Mouse (Mus musculus): ENCODE results near the gene Olfr1276. TPM values are rescaled to one million over a fixed set of nuclear protein-coding genes. Genes with fewer than 3 reads are reported as not detected.

Gene Olfr1276
- not detected for total RNA-seq (2021)
- long read RNA-seq, experiment 1, result 0 reads
- long read RNA-seq, experiment 2, result 0 reads

GRCm38 (mm10) chr2:111254216-111254615 lies at the start of gene Olfr1276:
Gene Olfr1276 (plus strand): TSS chr2:111254516.
- DNase-seq, result no peak

GRCm38 (mm10) chr2:111229502-111229901 lies 24.8 kb upstream of the Olfr1276 start, which contains the start of gene 4930430A15Rik:
Gene 4930430A15Rik (minus strand): TSS chr2:111229602.
- no peak for DNase-seq

GRCm38 (mm10) chr2:111235186-111235585 lies 19.1 kb upstream of the Olfr1276 start, which contains the start of gene Olfr1275:
Gene Olfr1275 (minus strand): TSS chr2:111235286.
- DNase-seq, result no peak

GRCm38 (mm10) chr2:111274006-111274405 lies 19.7 kb downstream of the Olfr1276 start, which contains the start of gene Olfr1277:
Gene Olfr1277 (minus strand): TSS chr2:111274106.
- no peak for DNase-seq

- no peak for DNase-seq
Observed at GRCm38 (mm10) chr2:111289836-111290235, 35.5 kb downstream of the Olfr1276 start, which contains the start of gene Olfr1278. Gene Olfr1278 (plus strand): TSS chr2:111290136.

- DNase-seq, result no peak
Observed at GRCm38 (mm10) chr2:111298541-111298940, 44.2 kb downstream of the Olfr1276 start.

GRCm38 (mm10) chr2:111300374-111300773 lies 46.1 kb downstream of the Olfr1276 start, which contains the start of gene Olfr1279:
Gene Olfr1279 (plus strand): TSS chr2:111300635.
- no peak for DNase-seq

Other genes starting within 250 kb of the Olfr1276 start
- gene Gm13941, start 148.5 kb upstream of the Olfr1276 start, total RNA-seq (2021), result not detected
- not detected for gene Gm15130, start 101.6 kb upstream of the Olfr1276 start, total RNA-seq (2021)
- gene 4930430A15Rik, start 24.9 kb upstream of the Olfr1276 start, total RNA-seq (2021), result not detected
- not detected for gene Olfr1275, start 19.2 kb upstream of the Olfr1276 start, total RNA-seq (2021)
- not detected for gene Olfr1277, start 19.6 kb downstream of the Olfr1276 start, total RNA-seq (2021)
- not detected for gene Olfr1278, start 35.6 kb downstream of the Olfr1276 start, total RNA-seq (2021)
- not detected for gene Olfr1279, start 46.1 kb downstream of the Olfr1276 start, total RNA-seq (2021)
- gene Olfr1280, start 59.5 kb downstream of the Olfr1276 start, total RNA-seq (2021), result not detected
- not detected for gene Olfr1281, start 72.0 kb downstream of the Olfr1276 start, total RNA-seq (2021)
- not detected for gene Olfr1282, start 81.6 kb downstream of the Olfr1276 start, total RNA-seq (2021)
- not detected for gene Olfr1283, start 112.3 kb downstream of the Olfr1276 start, total RNA-seq (2021)
- not detected for gene Olfr1284, start 121.0 kb downstream of the Olfr1276 start, total RNA-seq (2021)
- gene Olfr1286, start 168.6 kb downstream of the Olfr1276 start, total RNA-seq (2021), result not detected
- gene Olfr1287, start 194.6 kb downstream of the Olfr1276 start, total RNA-seq (2021), result not detected
- not detected for gene Olfr1288, start 219.6 kb downstream of the Olfr1276 start, total RNA-seq (2021)
- not detected for gene Olfr1289, start 226.3 kb downstream of the Olfr1276 start, total RNA-seq (2021)
- gene Olfr1290, start 239.3 kb downstream of the Olfr1276 start, total RNA-seq (2021), result not detected
- not detected for gene Olfr1291-ps1, start 242.7 kb downstream of the Olfr1276 start, total RNA-seq (2021)